Mouse (Mus musculus) stomach, embryonic 16.5 days (tissue): Measurements from ENCODE around the gene Lmcd1. TPM values are rescaled to one million over a fixed set of nuclear protein-coding genes. Genes with fewer than 3 reads are reported as not detected.

Experiments used
- ATAC-seq: fragments of 200-750 bp; cut with Nextera tagmentation; 2 replicates; pipeline ENCODE4 v1.8.0; 2017; ENCODE audit warnings: moderate number of reproducible peaks, moderate TSS enrichment; ENCODE audit not compliant: insufficient read depth, low FRiP score
- H3K27ac ChIP-seq: fragments of 300-500 bp; sonication (generic); 2 replicates; pipeline ENCODE4 v1.5.1; 2014; ENCODE audit warnings: low read length
- H3K27me3 ChIP-seq: fragments of 300-500 bp; sonication (generic); 2 replicates; pipeline ENCODE4 v1.6.1; 2014; ENCODE audit warnings: low read length, control low read depth, mixed read lengths; ENCODE audit not compliant: control insufficient read depth, insufficient read depth
- H3K36me3 ChIP-seq: fragments of 300-500 bp; sonication (generic); 2 replicates; pipeline ENCODE4 v1.6.1; 2014; ENCODE audit warnings: low read length; ENCODE audit not compliant: control insufficient read depth, insufficient read depth
- H3K4me1 ChIP-seq: fragments of 300-500 bp; sonication (generic); 2 replicates; pipeline ENCODE4 v1.6.1; 2014; ENCODE audit warnings: low read length, control low read depth, mixed read lengths; ENCODE audit not compliant: control insufficient read depth, insufficient read depth
- H3K4me2 ChIP-seq: fragments of 300-500 bp; sonication (generic); 2 replicates; pipeline ENCODE4 v1.6.1; 2014; ENCODE audit warnings: low read depth, low read length, mixed read lengths
- H3K4me3 ChIP-seq: fragments of 300-500 bp; sonication (generic); replicated peaks from 2 replicates; pipeline ENCODE4 v1.5.1; 2014; ENCODE audit warnings: mild to moderate bottlenecking, low read length
- H3K9ac ChIP-seq: fragments of 300-500 bp; sonication (generic); 2 replicates; pipeline ENCODE4 v1.6.1; 2014; ENCODE audit warnings: low read length
- H3K9me3 ChIP-seq: fragments of 300-500 bp; sonication (generic); replicated peaks from 2 replicates; pipeline ENCODE4 v1.6.1; 2016; ENCODE audit warnings: low read length, control low read depth; ENCODE audit not compliant: control insufficient read depth
- WGBS: fragments of 180-500 bp; shearing (Covaris S2); extraction: QIAGEN DNeasy Blood & Tissue Kit; methylation state at CpG from one replicate; pipeline ENCODE4 v1.1.7; 2014; 5-methylcytosine and 5-hydroxymethylcytosine counted together
- polyA plus RNA-seq: library from polyadenylated mRNA; unstranded; fragments of >200 nt; fragmentation: Nextera tagmentation; extraction: Ambion mirVana; gene quantifications from 2 replicates; pipeline ENCODE4 v1.2.1, GENCODE M21; 2015

Lmcd1 gene
- polyA plus RNA-seq, 1 experiment from 2014 or later = 30.2 TPM

- H3K27me3 ChIP-seq = no peaks in the 10 kb centered on the region
- WGBS = 54% methylated on average over 5 of the region's 5 CpGs
- no peaks in the 10 kb centered on the region for H3K4me1 ChIP-seq
- no peak for ATAC-seq
- no peak overlapping the region for H3K4me3 ChIP-seq
- no peaks in the 10 kb centered on the region for H3K9me3 ChIP-seq
- H3K27ac ChIP-seq = no peak overlapping the region
- H3K36me3 ChIP-seq = no peaks in the 10 kb centered on the region
- H3K4me2 ChIP-seq = no peak overlapping the region
- H3K9ac ChIP-seq = no peak overlapping the region
Measured at GRCm38 (mm10) chr6:112320679-112321078, 47.1 kb downstream of the Lmcd1 start.

GRCm38 (mm10) chr6:112322916-112323315, 49.4 kb downstream of the Lmcd1 start:
- 70% methylated on average over 5 of the region's 5 CpGs for WGBS
- ATAC-seq = no peak
- H3K27ac ChIP-seq = no peak overlapping the region
- H3K4me2 ChIP-seq = no peak overlapping the region
- H3K4me3 ChIP-seq = no peak overlapping the region
- H3K4me1 ChIP-seq = no peaks in the 10 kb centered on the region
- no peaks in the 10 kb centered on the region for H3K27me3 ChIP-seq
- no peak overlapping the region for H3K9ac ChIP-seq
- no peaks in the 10 kb centered on the region for H3K9me3 ChIP-seq
- no peaks in the 10 kb centered on the region for H3K36me3 ChIP-seq

- H3K4me2 ChIP-seq = no peak overlapping the region
- no peak for ATAC-seq
Measured at GRCm38 (mm10) chr6:112325213-112325612, 51.7 kb downstream of the Lmcd1 start.

GRCm38 (mm10) chr6:112327793-112328192, 54.2 kb downstream of the Lmcd1 start:
- no peaks in the 10 kb centered on the region for H3K9me3 ChIP-seq
- H3K4me3 ChIP-seq = no peak overlapping the region
- no peak for ATAC-seq
- H3K36me3 ChIP-seq = no peaks in the 10 kb centered on the region
- no peak overlapping the region for H3K4me2 ChIP-seq
- no peak overlapping the region for H3K9ac ChIP-seq
- no peak overlapping the region for H3K27ac ChIP-seq
- H3K27me3 ChIP-seq = no peaks in the 10 kb centered on the region
- 55% methylated on average over 5 of the region's 5 CpGs for WGBS
- H3K4me1 ChIP-seq = no peaks in the 10 kb centered on the region

More at GRCm38 (mm10) chr6:112325213-112325612, 51.7 kb downstream of the Lmcd1 start:
- 79% methylated on average over 3 of the region's 3 CpGs for WGBS
- no peak overlapping the region for H3K4me3 ChIP-seq
- no peaks in the 10 kb centered on the region for H3K4me1 ChIP-seq
- no peak overlapping the region for H3K9ac ChIP-seq
- no peak overlapping the region for H3K27ac ChIP-seq
- no peaks in the 10 kb centered on the region for H3K9me3 ChIP-seq
- H3K36me3 ChIP-seq = no peaks in the 10 kb centered on the region
- H3K27me3 ChIP-seq = no peaks in the 10 kb centered on the region

GRCm38 (mm10) chr6:112330520-112331222, 57.1 kb downstream of the Lmcd1 start:
- ATAC-seq = no peak
- H3K4me2 ChIP-seq = no peak overlapping the region
- H3K27me3 ChIP-seq = no peaks in the 10 kb centered on the region
- WGBS = 75% methylated on average over 5 of the region's 5 CpGs
- H3K4me3 ChIP-seq = no peak overlapping the region
- H3K36me3 ChIP-seq = no peaks in the 10 kb centered on the region
- no peak overlapping the region for H3K9ac ChIP-seq
- no peaks in the 10 kb centered on the region for H3K9me3 ChIP-seq
- no peak overlapping the region for H3K27ac ChIP-seq
- H3K4me1 ChIP-seq = no peaks in the 10 kb centered on the region

GRCm38 (mm10) chr6:112331223-112331598, 57.7 kb downstream of the Lmcd1 start:
- Histone ChIP-seq H3K4me2 (no peak overlapping the region), H3K4me1 (no peaks in the 10 kb centered on the region), H3K27ac (no peak overlapping the region), H3K27me3 (no peaks in the 10 kb centered on the region), H3K9me3 (no peaks in the 10 kb centered on the region), H3K4me3 (no peak overlapping the region), H3K9ac (no peak overlapping the region), H3K36me3 (no peaks in the 10 kb centered on the region)
- ATAC-seq = no peak
- 56% methylated on average over 6 of the region's 6 CpGs for WGBS

GRCm38 (mm10) chr6:112333930-112334329, 60.4 kb downstream of the Lmcd1 start:
- Histone ChIP-seq H3K36me3 (no peaks in the 10 kb centered on the region), H3K9ac (no peak overlapping the region), H3K27ac (no peak overlapping the region), H3K4me3 (no peak overlapping the region), H3K9me3 (no peaks in the 10 kb centered on the region), H3K4me1 (0 out of 2 replicates have a peak, but pooled peaks cover 3% of the 10 kb centered on the region), H3K4me2 (no peak overlapping the region), H3K27me3 (no peaks in the 10 kb centered on the region)
- WGBS = 78% methylated on average over 5 of the region's 5 CpGs
- ATAC-seq = no peak

GRCm38 (mm10) chr6:112337667-112338066, 64.1 kb downstream of the Lmcd1 start:
- no peaks in the 10 kb centered on the region for H3K9me3 ChIP-seq
- 65% methylated on average over 6 of the region's 6 CpGs for WGBS
- H3K4me1 ChIP-seq = 0 out of 2 replicates have a peak, but pooled peaks cover 3% of the 10 kb centered on the region
- H3K4me3 ChIP-seq = no peak overlapping the region
- H3K27me3 ChIP-seq = no peaks in the 10 kb centered on the region
- H3K4me2 ChIP-seq = no peak overlapping the region
- H3K36me3 ChIP-seq = no peaks in the 10 kb centered on the region
- H3K27ac ChIP-seq = no peak overlapping the region
- ATAC-seq = peak; percentile 47; the same call in 1 of the 2 replicates
- H3K9ac ChIP-seq = no peak overlapping the region

GRCm38 (mm10) chr6:112339016-112339415, 65.5 kb downstream of the Lmcd1 start:
- Histone ChIP-seq H3K9ac (no peak overlapping the region), H3K27ac (no peak overlapping the region), H3K4me2 (no peak overlapping the region), H3K4me1 (0 out of 2 replicates have a peak, but pooled peaks cover 3% of the 10 kb centered on the region), H3K4me3 (no peak overlapping the region), H3K9me3 (no peaks in the 10 kb centered on the region), H3K36me3 (no peaks in the 10 kb centered on the region), H3K27me3 (no peaks in the 10 kb centered on the region)
- WGBS = 76% methylated on average over 4 of the region's 4 CpGs
- no peak for ATAC-seq
